Mouse (Mus musculus) liver, adult 2 months (tissue): ENCODE results near the gene Ly6g5c.

Source experiments
- CTCF ChIP-seq: fragments of 200-500 bp; IDR thresholded peaks from 2 replicates; pipeline ENCODE4 v1.5.1; 2011; ENCODE audit warnings: low read depth, low read length, control low read depth
- POLR2A ChIP-seq: fragments of 200-500 bp; IDR thresholded peaks from 2 replicates; pipeline ENCODE4 v1.6.1; 2011; ENCODE audit warnings: low read length, control low read depth; ENCODE audit not compliant: insufficient read depth; ENCODE audit errors: extremely low read depth

- TF ChIP-seq CTCF (no peak), POLR2A (no peak)
Observed at GRCm38 (mm10) chr17:35064951-35065947, 42.8 kb upstream of the Ly6g5c start, which contains the start of gene Ly6g6c.
